Mouse (Mus musculus) kidney, adult 2 months (tissue): ENCODE measurements around the gene Rasal2. TPM values are rescaled to one million over a fixed set of nuclear protein-coding genes. Genes with fewer than 3 reads are reported as not detected.

Source experiments
- DNase-seq: peaks from one replicate; pipeline ENCODE4 v3.0.0; 2021
- H3K27ac ChIP-seq: fragments of 200-500 bp; 2 replicates; pipeline ENCODE4 v1.5.1; 2012; ENCODE audit warnings: low read depth, low read length, control low read depth, inconsistent platforms; ENCODE audit not compliant: insufficient read depth
- H3K27me3 ChIP-seq: fragments of 200-500 bp; replicated peaks from 2 replicates; pipeline ENCODE4 v1.6.1; 2012; ENCODE audit warnings: mild to moderate bottlenecking, moderate library complexity, low read length, inconsistent platforms; ENCODE audit not compliant: control insufficient read depth, insufficient read depth
- H3K36me3 ChIP-seq: fragments of 200-500 bp; 2 replicates; pipeline ENCODE4 v1.6.1; 2012; ENCODE audit warnings: mild to moderate bottlenecking, moderate library complexity, low read length, inconsistent platforms; ENCODE audit not compliant: control insufficient read depth, insufficient read depth
- H3K4me1 ChIP-seq: fragments of 200-500 bp; 2 replicates; pipeline ENCODE4 v1.6.1; 2011; ENCODE audit warnings: low read length; ENCODE audit not compliant: control insufficient read depth, insufficient read depth
- H3K4me3 ChIP-seq: fragments of 200-500 bp; 2 replicates; pipeline ENCODE4 v1.5.1; 2011; ENCODE audit warnings: mild to moderate bottlenecking, low read depth, low read length, control low read depth; ENCODE audit not compliant: insufficient read depth
- CTCF ChIP-seq: fragments of 200-500 bp; conservative IDR thresholded peaks from 2 replicates; pipeline ENCODE4 v1.5.1; 2011; ENCODE audit warnings: low read depth, mild to moderate bottlenecking, control low read depth, low read length, moderate library complexity, mixed read lengths; ENCODE audit not compliant: insufficient read depth, insufficient read length
- POLR2A ChIP-seq: fragments of 200-500 bp; IDR thresholded peaks from one replicate; pipeline ENCODE4 v1.6.1; 2011; ENCODE audit warnings: low read depth, low read length, control low read depth
- WGBS: fragments of 180-500 bp; shearing (Covaris S2); methylation state at CpG from one replicate; pipeline ENCODE4 v1.1.7; 2018; 5-methylcytosine and 5-hydroxymethylcytosine counted together
- polyA plus RNA-seq: library from polyadenylated mRNA; depleted of rRNA; stranded (reverse); fragments of >200 nt; gene quantifications from 2 replicates; pipeline ENCODE4 v1.2.3, GENCODE M21; 2012

Gene Rasal2
- polyA plus RNA-seq, 1 experiment, result 3.4 TPM

DNA sequence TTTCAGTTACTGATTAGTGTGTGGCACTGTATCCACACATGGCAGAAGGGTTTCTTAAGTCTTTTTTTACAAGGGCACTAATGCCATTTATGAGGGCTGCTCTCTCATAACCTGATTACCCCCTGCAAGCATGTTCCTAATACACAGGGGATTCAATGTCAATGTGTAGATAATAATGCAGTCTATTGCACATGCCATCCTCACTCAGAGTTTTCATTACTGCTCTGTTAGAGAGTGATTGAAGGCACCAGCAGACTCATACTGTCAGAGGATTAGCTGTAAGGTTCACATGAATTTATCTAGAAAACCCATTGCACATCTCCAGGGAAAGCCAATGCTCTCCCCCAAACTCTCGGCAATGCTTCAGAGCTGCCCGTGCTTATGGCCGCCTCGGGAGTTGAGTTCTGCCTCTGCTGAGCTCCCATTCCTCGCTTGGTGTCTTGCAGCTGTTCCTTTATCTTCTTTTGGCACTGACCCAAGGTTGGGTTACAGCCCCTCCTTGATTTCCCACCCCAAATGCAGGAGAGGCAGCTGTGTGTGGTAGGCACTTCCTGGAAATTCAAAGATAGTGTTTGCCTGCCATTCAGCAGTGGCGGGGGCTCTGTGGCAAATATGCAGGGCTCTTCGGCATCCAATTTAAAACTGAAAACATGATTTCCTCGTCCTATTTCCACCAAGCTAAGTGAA, 13.5 kb upstream of the Rasal2 start:
- Histone ChIP-seq H3K27me3 (no peaks in the 10 kb centered on the region), H3K36me3 (no peaks in the 10 kb centered on the region), H3K4me1 (no peaks in the 10 kb centered on the region), H3K27ac (no peak overlapping the region), H3K4me3 (no peak overlapping the region)
- no peak for DNase-seq
- TF ChIP-seq POLR2A (no peak), CTCF (no peak)
- 48% methylated on average over 8 of the region's 8 CpGs for WGBS

GRCm38 (mm10) chr1:157417861-157418260, 5.5 kb upstream of the Rasal2 start:
- no peaks in the 10 kb centered on the region for H3K4me1 ChIP-seq
- peak; percentile 69 for DNase-seq
- H3K27me3 ChIP-seq, result no peaks in the 10 kb centered on the region
- TF ChIP-seq CTCF (no peak), POLR2A (no peak)
- no peak overlapping the region for H3K4me3 ChIP-seq
- H3K36me3 ChIP-seq, result no peaks in the 10 kb centered on the region; the same call in 1 of the 2 replicates
- 69% methylated on average over 7 of the region's 7 CpGs for WGBS
- peak overlapping the region; percentile 94 for H3K27ac ChIP-seq

- H3K4me3 ChIP-seq, result no peak overlapping the region
- peak overlapping the region; percentile 94 for H3K27ac ChIP-seq
- TF ChIP-seq CTCF (no peak), POLR2A (no peak)
- H3K36me3 ChIP-seq, result no peaks in the 10 kb centered on the region; the same call in 1 of the 2 replicates
- peak; percentile 4 for DNase-seq
- 66% methylated on average over 3 of the region's 3 CpGs for WGBS
- H3K4me1 ChIP-seq, result no peaks in the 10 kb centered on the region
- no peaks in the 10 kb centered on the region for H3K27me3 ChIP-seq
Observed at GRCm38 (mm10) chr1:157417414-157417813, 5.0 kb upstream of the Rasal2 start.

GRCm38 (mm10) chr1:157416628-157417027, 4.2 kb upstream of the Rasal2 start:
- 80% methylated on average over 2 of the region's 2 CpGs for WGBS
- Histone ChIP-seq H3K4me3 (no peak overlapping the region), H3K27ac (peak overlapping the region; percentile 22; the same call in 1 of the 2 replicates), H3K4me1 (no peaks in the 10 kb centered on the region), H3K27me3 (no peaks in the 10 kb centered on the region), H3K36me3 (no peaks in the 10 kb centered on the region; the same call in 1 of the 2 replicates)
- peak; percentile 46 for DNase-seq
- no peak for TF ChIP-seq POLR2A
- TF ChIP-seq CTCF, result no peak

GRCm38 (mm10) chr1:157415771-157416170, 3.4 kb upstream of the Rasal2 start:
- peak overlapping the region; percentile 82 for H3K27ac ChIP-seq

GRCm38 (mm10) chr1:157411711-157412380, 549 bp downstream of the Rasal2 start:
- under 1% methylated on average over 84 of the region's 85 CpGs for WGBS
- TF ChIP-seq CTCF, result no peak; the same call in 1 of the 2 replicates
- TF ChIP-seq POLR2A, result no peak
- Histone ChIP-seq H3K4me1 (peaks cover 5% of the 10 kb centered on the region; the same call in 1 of the 2 replicates), H3K27me3 (no peaks in the 10 kb centered on the region), H3K27ac (peak overlapping the region; percentile 40; the same call in 1 of the 2 replicates), H3K36me3 (no peaks in the 10 kb centered on the region), H3K4me3 (peak overlapping the region; percentile 85)
- peak; percentile 77 for DNase-seq

More at GRCm38 (mm10) chr1:157415771-157416170, 3.4 kb upstream of the Rasal2 start:
- TF ChIP-seq CTCF (no peak), POLR2A (no peak)
- no peaks in the 10 kb centered on the region for H3K27me3 ChIP-seq
- peaks cover 3% of the 10 kb centered on the region; the same call in 1 of the 2 replicates for H3K4me1 ChIP-seq
- no peaks in the 10 kb centered on the region; the same call in 1 of the 2 replicates for H3K36me3 ChIP-seq
- DNase-seq, result peak; percentile 8
- WGBS, result 82% methylated on average over 3 of the region's 3 CpGs
- H3K4me3 ChIP-seq, result no peak overlapping the region

DNA sequence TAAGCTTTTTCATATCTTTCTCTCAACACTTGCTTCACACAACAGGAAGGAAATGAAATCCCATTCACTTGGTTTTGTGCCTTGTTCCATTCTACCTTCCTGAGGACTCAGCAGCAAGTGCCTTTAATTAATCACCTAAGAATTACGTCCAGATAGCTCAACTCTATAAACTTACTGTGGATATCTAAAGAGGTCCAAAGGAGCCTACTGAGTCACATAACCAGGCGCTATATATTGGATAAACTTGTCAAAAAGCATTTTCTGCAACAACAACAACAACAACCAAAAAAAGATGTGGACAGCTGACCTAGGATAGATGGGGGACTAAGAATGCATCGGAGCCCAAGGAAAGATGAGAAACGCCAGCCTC, 1.1 kb downstream of the Rasal2 start:
- Histone ChIP-seq H3K4me1 (peaks cover 5% of the 10 kb centered on the region; the same call in 1 of the 2 replicates), H3K36me3 (no peaks in the 10 kb centered on the region), H3K27ac (peak overlapping the region; percentile 40; the same call in 1 of the 2 replicates), H3K4me3 (peak overlapping the region; percentile 85), H3K27me3 (no peaks in the 10 kb centered on the region)
- 1% methylated on average over 4 of the region's 4 CpGs for WGBS
- DNase-seq, result no peak
- no peak for TF ChIP-seq CTCF
- TF ChIP-seq POLR2A, result no peak
